Mouse (Mus musculus) MN1 (cell line): ENCODE measurements around the gene Vmn1r200.
"Not testable (repeated sequence)": the region's sequence is repeated elsewhere in the genome, so short reads cannot be mapped to it uniquely, and the experiment has no call there.

Source experiments
- DNase-seq: peaks from one replicate; pipeline ENCODE4 v3.0.0-alpha.2; 2016; ENCODE audit warnings: low spot score

Vmn1r200 gene

DNA sequence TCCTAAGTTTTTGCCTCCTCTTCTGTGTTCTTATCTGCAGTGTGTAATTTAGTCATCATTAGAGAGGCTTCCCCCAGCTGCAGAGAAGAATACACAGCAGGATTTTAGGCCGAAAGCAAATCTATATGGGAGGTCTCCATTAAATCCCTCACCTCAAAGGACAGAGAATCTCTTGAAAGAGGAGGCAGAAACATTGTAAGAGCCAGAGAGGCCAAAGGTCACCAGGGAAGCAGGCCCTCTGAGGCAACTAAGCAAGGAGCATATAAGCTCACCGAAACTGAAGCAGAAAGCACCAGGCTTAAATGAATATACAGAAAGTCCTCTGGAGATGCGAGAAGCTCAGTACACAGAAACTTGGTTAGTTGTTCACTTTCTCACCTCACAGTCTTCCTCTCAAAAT lies at the start of gene Vmn1r200:
Gene Vmn1r200, plus strand, starts transcription at position 301 of the 400 bp plus-strand sequence.
- DNase-seq = no peak

DNA sequence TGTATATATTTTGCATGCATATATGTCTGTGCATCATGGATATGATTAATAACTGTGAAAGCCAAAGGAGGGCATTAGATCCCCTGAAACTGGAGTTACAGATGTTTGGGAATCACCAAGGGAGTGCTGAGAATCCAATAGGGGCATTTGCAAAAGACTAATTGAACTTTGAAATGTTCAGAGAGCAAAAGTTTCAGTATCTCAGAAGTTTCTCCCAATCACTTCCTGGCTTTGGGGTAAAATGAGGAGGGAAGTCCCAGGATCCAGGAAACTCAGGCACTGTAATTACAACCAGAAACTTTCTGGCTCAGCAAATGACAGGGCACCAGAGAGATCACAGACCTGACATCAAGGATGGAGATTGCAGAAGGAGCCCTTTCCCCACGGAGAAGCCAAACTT lies 40.1 kb upstream of the Vmn1r200 start, which contains the start of gene Vmn1r198:
Gene Vmn1r198, plus strand, starts transcription at position 301 of the 400 bp plus-strand sequence.
- no peak for DNase-seq

DNA sequence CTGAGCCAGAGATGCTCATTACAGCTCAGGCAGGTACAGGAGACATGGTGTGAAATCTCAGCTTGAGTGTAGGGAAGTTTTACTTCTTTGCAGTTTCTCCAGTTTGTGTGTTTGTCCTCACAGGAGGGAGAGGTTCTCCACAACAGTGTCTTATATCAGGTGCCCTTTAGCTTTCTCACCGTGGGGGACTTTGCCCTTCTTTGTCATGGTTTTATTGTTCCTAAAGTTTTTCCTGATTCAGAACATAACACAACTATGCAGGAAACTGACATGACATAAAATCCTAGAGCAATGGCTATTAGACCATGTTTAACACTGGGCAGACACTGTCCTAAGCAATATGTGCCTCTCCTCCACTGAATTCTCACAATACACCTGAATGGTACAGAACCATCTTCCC lies 39.4 kb upstream of the Vmn1r200 start:
- DNase-seq = no peak

DNA sequence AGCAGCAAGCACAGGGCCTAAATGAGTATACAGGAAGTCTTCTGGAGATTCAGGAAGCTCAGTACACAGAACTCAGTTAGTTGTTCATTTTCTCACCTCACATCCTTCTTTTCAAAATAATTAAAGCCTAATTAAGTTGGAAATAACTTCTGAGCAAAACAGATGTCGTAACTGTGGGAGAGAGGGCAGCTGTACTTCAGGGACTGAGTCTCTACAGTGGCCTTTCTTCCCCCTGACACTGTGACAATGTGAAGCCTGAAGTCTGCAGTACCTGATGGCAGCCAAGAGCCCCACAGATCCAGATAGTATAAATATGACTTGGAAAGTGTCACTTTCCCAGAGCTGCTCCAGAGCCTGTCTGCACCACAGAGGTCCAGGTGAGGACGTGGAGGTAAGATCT lies 10.7 kb upstream of the Vmn1r200 start, which contains the start of gene Vmn1r199:
Gene Vmn1r199, plus strand, starts transcription at position 301 of the 400 bp plus-strand sequence.
- DNase-seq = no peak

DNA sequence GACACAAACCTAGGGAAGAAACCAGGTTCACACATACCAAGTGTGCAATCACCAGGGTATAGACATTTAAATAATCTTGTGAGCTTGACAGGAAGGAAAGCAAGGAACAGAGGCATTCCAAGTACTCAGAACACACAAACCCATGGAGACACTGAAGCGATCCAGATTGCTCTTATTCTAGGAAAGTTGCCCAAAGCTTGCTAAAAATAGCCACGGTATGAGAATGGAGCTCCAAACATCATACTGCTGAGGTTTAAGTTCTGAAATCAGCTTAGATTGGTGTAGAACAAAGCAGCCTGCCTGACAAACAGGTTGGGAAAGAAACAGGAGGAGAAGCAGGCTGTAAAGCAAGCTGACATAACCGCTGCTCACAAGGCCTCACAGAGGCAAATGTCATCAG lies 9.0 kb upstream of the Vmn1r200 start:
- not testable (repeated sequence) for DNase-seq

DNA sequence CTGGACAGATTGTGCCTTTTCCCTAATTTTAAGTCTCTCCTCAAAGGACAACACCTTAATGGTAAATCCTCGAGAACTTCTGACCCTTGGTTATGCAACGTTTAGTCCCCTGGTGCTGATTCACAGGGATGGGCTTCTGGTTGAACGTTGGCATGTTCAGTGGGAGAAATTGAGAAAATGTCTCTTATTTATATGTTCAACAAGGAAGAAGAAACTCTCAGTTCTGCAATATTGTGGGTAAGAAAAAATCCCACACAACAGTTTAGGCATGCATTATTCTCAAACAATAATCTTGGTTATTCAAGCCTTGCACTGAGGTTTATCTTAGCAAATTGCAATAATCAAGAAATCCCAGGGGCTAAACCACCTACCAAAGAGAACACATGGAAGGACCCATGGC lies 6.8 kb upstream of the Vmn1r200 start:
- DNase-seq = no peak

DNA sequence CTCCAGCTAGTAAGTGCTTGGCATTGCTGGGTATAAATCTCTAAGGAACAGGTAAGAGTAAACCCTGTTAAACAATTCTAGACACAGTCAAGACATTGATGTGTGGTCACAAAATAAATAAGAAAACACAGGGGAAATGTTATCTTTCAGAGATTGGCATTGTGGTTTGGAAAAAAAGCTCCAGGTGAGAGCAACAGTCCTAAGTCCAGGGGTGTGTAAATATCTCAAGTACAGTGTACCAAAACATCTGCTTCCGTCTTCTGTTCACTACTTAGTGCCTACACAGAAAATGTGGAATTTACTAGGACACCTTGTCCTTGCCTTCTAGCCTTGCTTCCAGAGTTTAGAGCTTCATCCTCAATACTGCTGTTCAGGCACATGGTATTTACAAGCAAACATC lies 3.1 kb upstream of the Vmn1r200 start:
- DNase-seq = no peak

DNA sequence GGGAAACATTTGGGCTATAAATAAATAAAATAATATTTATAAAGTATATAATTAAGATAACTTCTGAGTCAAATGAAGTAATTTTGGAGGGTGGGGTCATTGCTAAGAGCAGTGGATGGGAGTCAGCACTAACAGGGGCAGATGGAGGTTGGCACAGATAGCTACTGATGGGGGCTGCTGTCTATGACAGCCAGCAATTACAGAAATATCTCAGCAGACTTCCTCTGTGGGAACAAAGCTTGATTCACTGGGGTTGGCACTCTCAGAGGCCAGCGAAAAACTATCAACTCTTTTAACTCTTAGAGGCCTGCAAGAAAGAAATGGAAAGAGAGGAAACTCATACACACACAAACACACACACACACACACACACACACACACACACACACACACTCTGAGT lies 12.8 kb downstream of the Vmn1r200 start:
- no peak for DNase-seq
